Mouse (Mus musculus) bone marrow macrophage, adult 2 months (primary cell): ENCODE results near the gene Camkk1.

Source experiments
- CTCF ChIP-seq: IDR thresholded peaks from 2 replicates; pipeline ENCODE4 v1.5.1; 2012; ENCODE audit warnings: low read depth, mild to moderate bottlenecking, low read length, moderate library complexity
- POLR2A ChIP-seq: IDR thresholded peaks from 2 replicates; pipeline ENCODE4 v1.6.1; 2012; ENCODE audit warnings: mild to moderate bottlenecking, low read depth, low read length, borderline replicate concordance

GRCm38 (mm10) chr11:73076733-73077132 lies 57.9 kb downstream of the Camkk1 start:
- TF ChIP-seq CTCF (no peak), POLR2A (no peak)
